Mouse (Mus musculus): ENCODE results near the gene Il18. TPM values are rescaled to one million over a fixed set of nuclear protein-coding genes. Genes with fewer than 3 reads are reported as not detected.

The Il18 gene
- polyA plus RNA-seq (2015; fragmentation: Nextera tagmentation; extraction: Ambion mirVana) = 25.7 and 28.5 TPM in 2 replicates

- peak; percentile 23 for DNase-seq (ENCODE audit: low spot score)
Observed at GRCm38 (mm10) chr9:50554241-50555093, at the start of gene Il18. TSS of gene Il18 (plus strand) at chr9:50554827.

GRCm38 (mm10) chr9:50505405-50505804 is 49.2 kb upstream of the Il18 start:
- DNase-seq (ENCODE audit: low spot score) = no peak

- DNase-seq (ENCODE audit: low spot score) = no peak
Observed at GRCm38 (mm10) chr9:50507570-50507969, 47.1 kb upstream of the Il18 start.

- no peak for DNase-seq (ENCODE audit: low spot score)
Observed at GRCm38 (mm10) chr9:50515462-50515861, 39.2 kb upstream of the Il18 start.

- peak; percentile 56 for DNase-seq (ENCODE audit: low spot score)
Observed at GRCm38 (mm10) chr9:50518781-50519180, 35.8 kb upstream of the Il18 start.

GRCm38 (mm10) chr9:50520748-50521147 is 33.9 kb upstream of the Il18 start:
- DNase-seq (ENCODE audit: low spot score) = no peak

GRCm38 (mm10) chr9:50521562-50521961 is 33.1 kb upstream of the Il18 start:
- DNase-seq (ENCODE audit: low spot score) = no peak

- no peak for DNase-seq (ENCODE audit: low spot score)
Observed at GRCm38 (mm10) chr9:50522574-50522973, 32.1 kb upstream of the Il18 start.

- no peak for DNase-seq (ENCODE audit: low spot score)
Observed at GRCm38 (mm10) chr9:50524936-50525335, 29.7 kb upstream of the Il18 start.

GRCm38 (mm10) chr9:50525585-50525984 is 29.0 kb upstream of the Il18 start:
- DNase-seq (ENCODE audit: low spot score) = no peak

GRCm38 (mm10) chr9:50527860-50528259 is 26.8 kb upstream of the Il18 start:
- DNase-seq (ENCODE audit: low spot score) = peak; percentile 41

- peak; percentile 99 for DNase-seq (ENCODE audit: low spot score)
Observed at GRCm38 (mm10) chr9:50528293-50528892, 26.2 kb upstream of the Il18 start, which contains the start of gene Pts. TSS of gene Pts (minus strand) at chr9:50528724.

GRCm38 (mm10) chr9:50530890-50531289 is 23.7 kb upstream of the Il18 start:
- DNase-seq (ENCODE audit: low spot score) = peak; percentile 67

GRCm38 (mm10) chr9:50533328-50533727 is 21.3 kb upstream of the Il18 start:
- DNase-seq (ENCODE audit: low spot score) = peak; percentile 79

- no peak for DNase-seq (ENCODE audit: low spot score)
Observed at GRCm38 (mm10) chr9:50533791-50534190, 20.8 kb upstream of the Il18 start.

GRCm38 (mm10) chr9:50535930-50536329 is 18.7 kb upstream of the Il18 start:
- no peak for DNase-seq (ENCODE audit: low spot score)

GRCm38 (mm10) chr9:50536603-50537135 is 18.0 kb upstream of the Il18 start:
- DNase-seq (ENCODE audit: low spot score) = no peak

GRCm38 (mm10) chr9:50537295-50537694 is 17.3 kb upstream of the Il18 start:
- DNase-seq (ENCODE audit: low spot score) = no peak

GRCm38 (mm10) chr9:50540170-50540569 is 14.5 kb upstream of the Il18 start:
- no peak for DNase-seq (ENCODE audit: low spot score)

- DNase-seq (ENCODE audit: low spot score) = no peak
Observed at GRCm38 (mm10) chr9:50542401-50542800, 12.2 kb upstream of the Il18 start.

GRCm38 (mm10) chr9:50547859-50548478 is 6.7 kb upstream of the Il18 start:
- peak; percentile 75 for DNase-seq (ENCODE audit: low spot score)

GRCm38 (mm10) chr9:50548936-50549335 is 5.7 kb upstream of the Il18 start:
- DNase-seq (ENCODE audit: low spot score) = no peak
